Mouse (Mus musculus) layer of hippocampus, adult 2 months (tissue): ENCODE results near the gene Inpp5f. TPM values are rescaled to one million over a fixed set of nuclear protein-coding genes. Genes with fewer than 3 reads are reported as not detected.
"Not testable (repeated sequence)": the region's sequence is repeated elsewhere in the genome, so short reads cannot be mapped to it uniquely, and the experiment has no call there.

Experiments
- DNase-seq, 2 experiments: peaks; one replicate each; pipeline ENCODE4 v3.0.0; 2022; ENCODE audit warnings: low spot score in 2 of 2
- H3K27ac ChIP-seq: fragments of 200-600 bp; 2 replicates; pipeline ENCODE4 v1.8.1; 2022
- H3K4me3 ChIP-seq: fragments of 200-600 bp; 2 replicates; pipeline ENCODE4 v1.8.1; 2022; ENCODE audit warnings: mild to moderate bottlenecking
- CTCF ChIP-seq: fragments of 200-600 bp; conservative IDR thresholded peaks from 2 replicates; pipeline ENCODE4 v1.8.1; 2022; ENCODE audit warnings: antibody characterized with exemption, mild to moderate bottlenecking, moderate library complexity
- total RNA-seq, 2 experiments: library from RNA; stranded (reverse); gene quantifications; 2 replicates each; pipeline ENCODE4 v1.2.3; 2021

The Inpp5f gene
- total RNA-seq, 2 experiments from 2014 or later, result 108 to 111 TPM

DNA sequence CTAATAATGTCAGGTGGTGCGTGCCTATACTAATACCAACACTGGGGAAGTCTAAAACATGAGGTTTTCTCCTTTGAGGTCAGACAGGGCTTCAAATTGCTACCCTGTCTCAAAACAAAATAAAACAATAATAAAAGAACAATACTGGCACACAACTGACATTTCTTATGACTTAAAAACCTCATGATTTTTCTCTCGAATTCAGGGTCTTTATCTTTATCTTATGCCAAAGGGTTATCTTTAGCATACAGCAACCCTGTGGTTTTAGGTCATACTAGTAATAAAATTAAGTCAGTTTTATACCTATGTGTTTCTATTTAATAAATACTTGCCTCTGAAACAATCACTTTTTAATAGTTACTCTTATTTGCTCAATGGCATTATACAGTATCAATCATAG, 31.7 kb upstream of the Inpp5f start:
- H3K4me3 ChIP-seq, result no peak overlapping the region
- H3K27ac ChIP-seq, result no peak overlapping the region
- DNase-seq, result no peak
- no peak for TF ChIP-seq CTCF

GRCm38 (mm10) chr7:128580318-128580717, 30.8 kb upstream of the Inpp5f start:
- no peak for DNase-seq
- Histone ChIP-seq H3K4me3 (no peak overlapping the region), H3K27ac (no peak overlapping the region)
- TF ChIP-seq CTCF, result no peak

DNA sequence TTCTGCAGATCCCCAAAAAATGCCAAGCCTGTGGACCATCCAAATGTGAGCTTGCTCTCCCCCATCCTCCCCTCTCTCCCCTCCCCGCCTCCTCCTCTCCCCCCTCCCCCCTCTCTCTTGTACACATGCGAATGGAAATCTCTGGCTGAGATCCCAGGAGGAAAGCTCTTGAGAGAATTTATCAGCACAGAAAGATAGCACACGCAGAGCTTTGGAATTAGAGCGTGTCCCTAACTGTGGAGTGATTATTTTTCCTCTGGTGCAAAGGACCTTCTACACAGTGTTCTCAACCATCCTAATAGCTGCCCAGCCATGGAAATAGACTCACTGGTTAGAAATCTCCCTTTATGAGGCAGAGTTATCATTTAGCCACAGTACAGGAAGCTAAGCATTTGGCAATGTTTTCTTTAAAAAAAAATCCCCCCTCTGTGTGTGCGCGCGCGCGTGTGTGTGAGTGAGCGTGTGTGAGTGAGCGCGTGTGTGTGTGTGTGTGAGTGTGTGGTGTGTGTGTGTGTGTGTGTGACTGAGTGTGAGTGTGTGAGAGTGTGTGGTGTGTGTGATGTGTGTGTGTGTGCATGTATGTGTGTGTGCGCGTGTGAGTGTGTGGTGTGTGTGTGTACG, 29.2 kb upstream of the Inpp5f start:
- no peak for TF ChIP-seq CTCF
- Histone ChIP-seq H3K27ac (no peak overlapping the region), H3K4me3 (no peak overlapping the region)
- DNase-seq, result no peak

DNA sequence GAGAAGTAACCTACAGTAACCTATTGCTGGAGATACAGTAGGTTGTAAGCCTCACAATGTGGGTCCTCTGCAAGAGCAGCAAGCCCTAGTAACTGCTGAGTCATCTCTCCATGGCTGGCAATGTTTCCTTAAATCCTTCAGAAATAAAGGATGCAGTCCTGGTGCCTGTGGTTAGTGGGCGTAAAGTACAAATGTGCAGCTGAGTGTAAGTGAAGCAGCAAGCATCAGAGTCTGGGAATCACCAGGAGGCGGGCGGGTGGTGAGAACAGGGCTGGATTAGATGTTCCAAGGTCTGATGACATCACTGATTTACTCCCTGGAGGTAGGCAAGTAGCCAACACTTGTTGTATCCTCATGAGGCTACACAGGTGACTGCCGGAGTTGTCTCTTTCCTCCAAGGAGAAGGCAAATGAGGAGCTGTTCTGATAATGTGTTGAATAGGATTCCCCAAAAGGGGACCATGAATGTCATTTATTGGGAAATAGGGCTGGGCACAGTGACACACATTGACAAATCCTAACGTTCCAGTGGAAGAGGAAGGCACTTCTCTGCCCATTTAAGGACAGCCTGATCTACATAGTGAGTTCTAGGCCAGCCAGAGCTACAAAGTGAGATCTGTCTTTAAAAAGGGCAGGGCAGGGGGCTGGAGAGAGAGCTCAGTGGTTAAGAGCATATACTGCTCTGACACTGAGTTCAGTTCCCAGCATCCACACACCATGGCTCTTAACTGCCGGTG, 27.7 kb upstream of the Inpp5f start:
- peak; percentile 66 to 87 for DNase-seq
- no peak overlapping the region for H3K4me3 ChIP-seq
- TF ChIP-seq CTCF, result peak; percentile 36
- H3K27ac ChIP-seq, result peak overlapping the region; percentile 82

DNA sequence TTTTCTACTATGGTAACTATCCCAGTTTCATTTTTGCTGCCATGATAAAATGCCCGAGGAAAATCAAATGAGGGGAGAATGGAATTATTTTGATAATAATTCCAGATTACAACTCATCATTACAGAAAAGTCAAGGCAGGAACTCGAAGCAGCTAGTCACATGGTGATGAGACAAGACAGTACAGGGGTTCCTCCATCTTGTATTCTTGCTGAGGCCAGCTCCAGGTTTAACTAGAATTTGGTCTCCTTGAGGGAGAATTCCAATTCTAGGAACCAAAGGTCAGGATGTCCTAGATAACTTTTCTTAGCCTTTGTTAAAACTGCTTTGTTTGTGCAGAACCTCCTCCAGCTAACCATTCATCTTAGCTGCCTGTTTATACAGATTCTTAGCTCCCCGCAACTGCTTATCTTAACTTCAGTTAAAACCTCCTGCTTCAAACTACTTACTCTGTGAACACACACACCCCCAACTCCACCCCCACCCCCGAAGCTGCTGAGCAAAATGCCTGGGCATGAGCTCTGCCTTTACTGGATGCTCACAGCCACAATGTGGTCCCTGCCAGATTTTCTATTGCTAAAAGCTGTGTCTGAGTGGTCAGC, 23.7 kb upstream of the Inpp5f start:
- DNase-seq, result no peak
- TF ChIP-seq CTCF, result no peak

DNA sequence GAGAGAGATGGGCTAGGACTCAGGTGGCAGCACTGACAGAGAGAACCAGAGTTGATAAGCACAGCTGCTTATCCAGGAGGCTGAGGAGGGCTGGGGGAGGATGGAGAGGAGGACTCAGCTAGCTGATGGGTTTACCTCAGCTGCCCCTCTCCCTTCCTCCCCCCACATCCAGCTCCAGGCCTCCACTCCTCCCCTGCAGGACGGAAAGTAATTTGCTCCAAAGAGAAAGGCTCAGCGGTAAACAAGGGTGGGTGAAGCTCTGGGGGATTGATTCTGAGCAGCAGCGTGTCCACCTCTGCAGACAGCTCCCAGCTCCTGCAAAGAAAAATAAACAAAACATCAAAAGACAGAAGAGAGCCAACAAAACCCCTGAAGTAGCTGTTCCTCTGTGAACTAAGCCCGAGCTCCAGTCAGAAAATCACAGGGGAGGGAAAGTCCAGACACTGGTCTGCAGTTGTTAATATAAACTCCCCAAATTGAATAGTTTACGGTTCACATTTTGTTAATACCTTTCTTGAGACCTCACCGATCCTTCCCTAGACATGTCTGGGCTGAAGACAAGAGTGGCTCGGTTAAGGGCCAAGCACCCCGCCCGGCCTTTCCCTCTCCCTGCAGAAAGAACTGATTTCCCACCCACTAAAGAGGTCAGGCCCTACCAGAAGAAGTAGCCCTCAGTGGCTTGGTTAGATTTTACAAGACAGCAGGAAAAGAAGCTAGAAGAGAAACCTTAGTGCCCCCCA, 19.6 kb upstream of the Inpp5f start:
- Histone ChIP-seq H3K4me3 (peak overlapping the region; percentile 27; the same call in 1 of the 2 replicates), H3K27ac (peak overlapping the region; percentile 94)
- peak; percentile 43 for TF ChIP-seq CTCF
- no peak for DNase-seq

More for the DNA sequence above, 23.7 kb upstream of the Inpp5f start:
- H3K27ac ChIP-seq, result no peak overlapping the region
- no peak overlapping the region for H3K4me3 ChIP-seq

- H3K4me3 ChIP-seq, result peak overlapping the region; percentile 27
Measured at GRCm38 (mm10) chr7:128592118-128592935, 18.8 kb upstream of the Inpp5f start.

GRCm38 (mm10) chr7:128592936-128593241, 18.2 kb upstream of the Inpp5f start:
- no peak for DNase-seq
- no peak for TF ChIP-seq CTCF
- H3K4me3 ChIP-seq, result peak overlapping the region; percentile 27; the same call in 1 of the 2 replicates

More at GRCm38 (mm10) chr7:128592118-128592935, 18.8 kb upstream of the Inpp5f start:
- DNase-seq, result peak; percentile 44 to 72
- TF ChIP-seq CTCF, result no peak
- H3K27ac ChIP-seq, result peak overlapping the region; percentile 94

GRCm38 (mm10) chr7:128596274-128596673, 14.9 kb upstream of the Inpp5f start:
- no peak for TF ChIP-seq CTCF
- Histone ChIP-seq H3K4me3 (no peak overlapping the region), H3K27ac (no peak overlapping the region)
- DNase-seq, result no peak

More at GRCm38 (mm10) chr7:128592936-128593241, 18.2 kb upstream of the Inpp5f start:
- peak overlapping the region; percentile 94 for H3K27ac ChIP-seq

GRCm38 (mm10) chr7:128599072-128599471, 12.1 kb upstream of the Inpp5f start:
- H3K4me3 ChIP-seq, result no peak overlapping the region
- H3K27ac ChIP-seq, result no peak overlapping the region
- DNase-seq, result no peak
- TF ChIP-seq CTCF, result no peak

- DNase-seq, result no peak
- TF ChIP-seq CTCF, result no peak
- Histone ChIP-seq H3K4me3 (no peak overlapping the region), H3K27ac (no peak overlapping the region)
Measured at GRCm38 (mm10) chr7:128601826-128602225, 9.3 kb upstream of the Inpp5f start.

- H3K4me3 ChIP-seq, DNase-seq, H3K27ac ChIP-seq: not testable (repeated sequence)
Measured at GRCm38 (mm10) chr7:128609936-128610335, 1.2 kb upstream of the Inpp5f start.
